Mouse (Mus musculus) forelimb bud, embryonic 11.5 days (tissue): ENCODE results near the gene Sdr42e1.

Experiments
- DNase-seq: peaks from one replicate; pipeline ENCODE4 v3.0.0-alpha.2; 2012; ENCODE audit warnings: low read depth, low spot score

The Sdr42e1 gene

GRCm38 (mm10) chr8:117667349-117668124 lies 6.0 kb downstream of the Sdr42e1 start:
- DNase-seq: no peak

- peak; percentile 68 for DNase-seq
Observed at GRCm38 (mm10) chr8:117660358-117661031, 13.0 kb downstream of the Sdr42e1 start.

DNA sequence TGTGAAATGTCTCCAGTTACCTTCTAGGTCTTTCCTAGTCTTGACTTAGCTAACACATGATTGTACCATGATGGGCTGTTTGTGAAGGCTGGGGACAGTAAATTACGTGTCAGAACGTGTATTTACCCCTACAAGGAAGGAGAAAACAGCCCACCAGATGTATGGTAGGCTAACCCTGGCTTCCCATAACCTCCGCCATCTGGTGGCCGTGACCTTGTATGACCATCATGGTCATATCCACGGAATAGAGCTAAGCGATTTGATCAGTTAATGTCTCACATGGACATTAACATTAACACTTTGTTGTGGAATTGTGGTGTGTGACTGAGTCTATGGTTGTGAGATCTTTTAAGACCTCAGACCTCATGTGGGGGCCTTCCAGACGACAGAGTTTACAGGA lies 14.5 kb downstream of the Sdr42e1 start:
- DNase-seq: no peak

GRCm38 (mm10) chr8:117652318-117652717 lies 21.2 kb downstream of the Sdr42e1 start:
- DNase-seq: no peak

DNA sequence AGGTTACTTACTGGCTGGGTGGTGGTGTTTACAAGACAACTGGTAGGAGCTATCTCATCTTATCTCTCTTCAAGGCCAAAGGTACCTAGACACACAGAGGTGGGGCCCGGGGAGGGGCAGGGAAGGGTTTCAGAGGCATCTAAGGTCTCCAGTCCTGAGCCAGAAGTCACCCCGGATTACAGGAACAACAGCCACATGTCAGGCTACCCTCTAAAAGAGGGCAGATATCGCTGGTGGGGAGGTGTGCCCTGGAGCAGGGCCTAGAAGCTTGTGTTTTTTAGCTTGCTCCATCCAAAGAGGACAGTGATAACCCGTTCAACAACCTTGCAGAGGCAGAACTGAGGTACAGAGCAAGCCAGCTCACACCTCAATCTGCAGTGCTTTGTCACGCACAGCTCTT lies 27.0 kb downstream of the Sdr42e1 start:
- no peak for DNase-seq

DNA sequence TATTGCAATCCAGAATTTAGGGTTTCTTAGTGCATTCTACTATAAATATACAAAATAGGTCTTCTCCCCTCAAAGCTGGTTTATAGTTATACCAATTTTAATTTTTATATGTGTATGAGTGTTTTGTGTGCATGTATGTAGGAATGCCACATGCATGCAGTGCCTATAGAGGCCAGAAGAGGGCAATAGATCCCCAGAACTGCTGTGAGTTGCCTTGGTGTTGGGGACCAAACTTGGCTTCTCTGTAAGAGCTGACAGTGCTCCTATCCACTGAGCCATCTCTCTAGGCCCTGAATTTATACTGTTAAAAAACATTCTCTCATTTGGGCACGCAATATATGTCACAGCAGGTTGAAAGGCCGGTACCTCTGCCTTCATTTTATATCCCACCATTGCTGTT lies 27.5 kb downstream of the Sdr42e1 start:
- DNase-seq: peak; percentile 64

DNA sequence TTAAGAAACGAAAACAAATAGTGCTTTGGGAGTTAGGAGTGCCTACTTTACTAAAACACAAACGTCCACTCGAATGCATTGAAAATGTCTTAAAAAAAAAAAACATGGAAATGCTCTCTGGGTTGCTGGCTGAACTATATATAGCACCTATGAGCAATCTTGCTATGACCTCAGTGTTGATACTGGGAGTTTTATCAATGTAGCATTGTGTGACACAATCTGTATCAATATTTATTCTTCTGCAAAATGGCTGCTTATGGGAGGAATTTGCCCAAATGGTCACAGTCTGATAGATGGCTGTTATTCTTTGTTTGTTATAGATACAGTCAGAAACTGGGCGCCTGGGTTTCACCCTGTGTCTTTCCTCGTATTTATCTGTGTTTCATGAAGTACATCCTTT lies 28.0 kb downstream of the Sdr42e1 start:
- no peak for DNase-seq

GRCm38 (mm10) chr8:117639631-117640030 lies 33.9 kb downstream of the Sdr42e1 start:
- no peak for DNase-seq

DNA sequence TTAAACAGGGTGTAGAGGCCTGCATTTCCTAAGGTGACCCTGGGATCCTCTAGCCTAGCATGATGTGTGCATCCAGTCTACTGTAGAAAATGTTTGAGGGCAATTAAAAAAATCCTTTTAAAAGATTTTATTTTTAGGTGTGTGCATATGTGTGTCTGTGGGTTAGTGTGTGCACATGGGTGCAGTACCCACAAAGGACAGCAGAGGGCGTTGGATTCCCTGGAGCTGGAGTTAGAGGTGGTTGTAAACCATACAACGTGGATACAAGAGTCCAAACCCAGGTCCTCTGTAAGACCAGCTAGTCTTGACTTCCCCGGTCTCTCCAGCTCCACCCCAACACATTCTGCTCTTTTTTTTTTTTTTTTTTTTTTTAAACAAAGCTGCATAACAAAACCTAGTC lies 36.0 kb downstream of the Sdr42e1 start:
- no peak for DNase-seq

- DNase-seq: no peak
Observed at GRCm38 (mm10) chr8:117634406-117634805, 39.1 kb downstream of the Sdr42e1 start.

DNA sequence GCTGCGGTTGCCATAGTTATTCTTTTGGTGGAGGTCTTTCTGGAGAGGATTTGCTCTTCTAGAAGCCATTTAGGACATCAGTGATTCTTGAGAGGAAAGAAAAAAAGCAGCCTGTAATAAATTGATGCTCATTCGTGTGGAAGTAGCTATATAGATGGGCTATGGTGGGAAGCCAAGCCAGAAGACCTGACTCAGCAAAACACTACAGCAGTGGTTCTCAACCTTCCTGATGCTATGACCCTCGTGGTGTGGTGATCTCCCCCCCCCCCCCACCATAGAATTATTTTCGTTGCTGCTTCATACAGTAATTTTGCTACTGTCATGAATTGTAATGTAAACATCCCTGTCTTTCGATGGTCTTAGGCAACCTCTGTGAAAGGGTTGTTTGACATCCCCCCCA lies 41.0 kb downstream of the Sdr42e1 start:
- DNase-seq: no peak

DNA sequence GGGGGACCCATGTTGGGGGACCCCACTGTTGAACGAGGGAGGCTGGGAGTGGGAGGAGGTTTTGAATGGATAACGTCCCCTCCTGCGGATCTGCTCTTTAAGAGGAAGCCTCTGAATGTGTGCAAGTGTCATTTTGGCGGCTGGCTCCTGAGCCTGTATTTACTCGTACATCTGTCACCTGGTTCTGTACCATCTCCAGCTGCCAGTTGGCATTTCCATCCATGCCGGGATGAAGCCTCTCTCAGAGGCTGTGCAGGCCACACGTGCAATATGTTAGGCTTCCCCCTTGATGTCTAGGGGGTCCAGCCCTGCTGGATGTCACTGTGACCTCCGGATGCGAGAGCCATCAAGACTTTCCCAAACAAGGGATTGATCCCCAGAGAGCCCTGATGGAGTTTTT lies 46.4 kb downstream of the Sdr42e1 start:
- DNase-seq: no peak

DNA sequence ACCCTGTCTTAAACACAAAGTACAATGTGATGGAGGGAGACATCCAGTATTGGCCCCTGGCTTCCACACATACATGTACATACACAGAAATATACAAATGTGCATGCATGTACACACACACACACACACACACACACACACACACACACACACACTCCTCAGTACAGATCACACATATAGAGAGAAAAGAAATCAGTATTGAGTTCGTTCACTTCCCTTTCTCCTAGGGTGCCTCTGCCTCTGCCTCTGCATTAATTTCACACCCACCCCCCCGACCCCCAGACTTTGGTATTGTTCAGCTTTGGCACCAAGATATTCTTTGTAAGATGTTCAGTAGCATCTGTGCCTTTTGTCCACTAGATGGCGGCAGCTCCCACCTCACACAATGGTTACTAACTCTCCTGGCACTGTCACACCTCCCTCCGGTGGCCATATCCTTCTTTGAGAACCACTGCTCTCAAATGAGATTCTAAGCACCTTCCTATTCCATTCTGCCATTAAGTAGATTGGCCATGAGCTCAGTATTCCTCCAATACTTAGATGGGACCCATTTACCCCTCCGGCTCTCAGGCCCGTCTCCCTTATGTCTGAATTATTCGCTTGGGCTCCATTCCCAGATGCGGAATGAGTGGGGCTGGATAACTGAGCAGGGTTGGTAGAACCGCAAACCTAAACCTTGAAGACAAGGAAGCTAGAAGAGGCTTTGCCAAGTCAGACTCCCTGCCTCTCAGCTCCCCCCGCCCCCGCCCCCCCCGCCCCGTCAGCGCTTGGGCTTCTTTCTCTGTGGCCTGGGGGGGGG lies 47.2 kb downstream of the Sdr42e1 start:
- peak; percentile 63 for DNase-seq

GRCm38 (mm10) chr8:117612861-117613260 lies 60.6 kb downstream of the Sdr42e1 start:
- DNase-seq: no peak
